ENCODE assay signal across 8 mouse cellular contexts in genomic region chr9:13681581-13682038, GRCm38 (mm10).
A peak's percentile ranks its signal among the peaks of the same experiment; 100 is the strongest.
DNase-seq lines count a peak whose midpoint lies in the region; ATAC-seq lines count a peak whose summit lies in the region.

No protein-coding gene starts in this region.

- intact Hi-C loops in heart, postnatal 10 days (cut with DNase I) = no loop called here

- no peaks in the 10 kb centered on the region for H3K36me3 ChIP-seq in forebrain, embryonic 11.5 days (ENCODE audit: control insufficient read depth, insufficient read depth, low read length)
- H3K36me3 ChIP-seq in liver, embryonic 12.5 days = no peaks in the 10 kb centered on the region
- H3K36me3 ChIP-seq in neural tube, embryonic 11.5 days (ENCODE audit: control insufficient read depth, insufficient read depth, low read length) = no peaks in the 10 kb centered on the region

- no peak overlapping the region for H3K27ac ChIP-seq in forebrain, embryonic 11.5 days (ENCODE audit: low read depth, low read length)
- no peak overlapping the region for H3K27ac ChIP-seq in liver, embryonic 12.5 days
- 0 out of 2 replicates have a peak overlapping the region, but pooled peaks have one; percentile 1 for H3K27ac ChIP-seq in neural tube, embryonic 11.5 days (ENCODE audit: low read depth, low read length)

- H3K4me2 ChIP-seq in forebrain, embryonic 11.5 days (ENCODE audit: low read depth, low read length, severe bottlenecking) = peak overlapping the region; percentile 16; the same call in 1 of the 2 replicates
- H3K4me2 ChIP-seq in liver, embryonic 12.5 days = peak overlapping the region; percentile 29; the same call in 1 of the 2 replicates
- H3K4me2 ChIP-seq in neural tube, embryonic 11.5 days (ENCODE audit: low read depth) = no peak overlapping the region

- 0 out of 2 replicates have a peak overlapping the region, but pooled peaks have one; percentile 12 for H3K9ac ChIP-seq in forebrain, embryonic 11.5 days (ENCODE audit: low read length)
- no peak overlapping the region for H3K9ac ChIP-seq in liver, embryonic 12.5 days
- H3K9ac ChIP-seq in neural tube, embryonic 11.5 days (ENCODE audit: low read length) = no peak overlapping the region

- peak; percentile 32 for DNase-seq in ovary, postnatal 36 days (ENCODE audit: low spot score)
- no peak for DNase-seq in ovary, postnatal 14 days (ENCODE audit: low spot score)
- DNase-seq in forebrain, embryonic 11.5 days (ENCODE audit: low spot score) = peak; percentile 73
- DNase-seq in heart, postnatal 10 days = peak; percentile 35 to 46
- DNase-seq in kidney, postnatal 4 days = peak; percentile 60 to 76
- peak; percentile 59 for DNase-seq in neural tube, embryonic 11.5 days (ENCODE audit: low spot score)

- 16% methylated on average over 8 of the region's 8 CpGs for WGBS in forebrain, embryonic 11.5 days
- 19% methylated on average over 8 of the region's 8 CpGs for WGBS in liver, embryonic 12.5 days (ENCODE audit: insufficient replicate concordance)
- WGBS in neural tube, embryonic 11.5 days = 6% methylated on average over 8 of the region's 8 CpGs

- no peaks in the 10 kb centered on the region; the same call in 1 of the 2 replicates for H3K4me1 ChIP-seq in forebrain, embryonic 11.5 days (replicated peaks; ENCODE audit: control insufficient read depth, insufficient read depth, low read length)
- peaks cover 24% of the 10 kb centered on the region for H3K4me1 ChIP-seq in liver, embryonic 12.5 days
- H3K4me1 ChIP-seq in neural tube, embryonic 11.5 days (ENCODE audit: control insufficient read depth, insufficient read depth, low read length) = 0 out of 2 replicates have a peak, but pooled peaks cover 3% of the 10 kb centered on the region

- peak; percentile 95 for ATAC-seq in forebrain, embryonic 11.5 days (replicated peaks; ENCODE audit: low FRiP score)
- peak; percentile 55; the same call in 1 of the 2 replicates for ATAC-seq in liver, embryonic 12.5 days
- ATAC-seq in neural tube, embryonic 11.5 days (ENCODE audit: insufficient read depth, low FRiP score, low TSS enrichment) = peak; percentile 93
- no peak for ATAC-seq in erythroblast, adult 5-6 weeks (replicated peaks; ENCODE audit: low FRiP score, poor library complexity, severe bottlenecking)

- H3K4me3 ChIP-seq in forebrain, embryonic 11.5 days (ENCODE audit: low read depth, low read length) = no peak overlapping the region
- no peak overlapping the region for H3K4me3 ChIP-seq in liver, embryonic 12.5 days
- H3K4me3 ChIP-seq in neural tube, embryonic 11.5 days (ENCODE audit: low read depth, low read length) = no peak overlapping the region

- no peaks in the 10 kb centered on the region for H3K27me3 ChIP-seq in forebrain, embryonic 11.5 days (ENCODE audit: control insufficient read depth, insufficient read depth, low read length)
- H3K27me3 ChIP-seq in liver, embryonic 12.5 days (replicated peaks) = no peaks in the 10 kb centered on the region
- no peaks in the 10 kb centered on the region for H3K27me3 ChIP-seq in neural tube, embryonic 11.5 days (ENCODE audit: control insufficient read depth, insufficient read depth, low read length)

- H3K9me3 ChIP-seq in forebrain, embryonic 11.5 days (ENCODE audit: control insufficient read depth, low read length) = no peaks in the 10 kb centered on the region
- H3K9me3 ChIP-seq in liver, embryonic 12.5 days (replicated peaks) = no peaks in the 10 kb centered on the region
- H3K9me3 ChIP-seq in neural tube, embryonic 11.5 days (ENCODE audit: control insufficient read depth, low read length) = no peaks in the 10 kb centered on the region
